Mouse (Mus musculus): ENCODE data around the gene Mgp. TPM values are rescaled to one million over a fixed set of nuclear protein-coding genes. Genes with fewer than 3 reads are reported as not detected.

Mgp gene
- polyA plus RNA-seq, 1 experiment from 2014 or later = 9.7 TPM

DNA sequence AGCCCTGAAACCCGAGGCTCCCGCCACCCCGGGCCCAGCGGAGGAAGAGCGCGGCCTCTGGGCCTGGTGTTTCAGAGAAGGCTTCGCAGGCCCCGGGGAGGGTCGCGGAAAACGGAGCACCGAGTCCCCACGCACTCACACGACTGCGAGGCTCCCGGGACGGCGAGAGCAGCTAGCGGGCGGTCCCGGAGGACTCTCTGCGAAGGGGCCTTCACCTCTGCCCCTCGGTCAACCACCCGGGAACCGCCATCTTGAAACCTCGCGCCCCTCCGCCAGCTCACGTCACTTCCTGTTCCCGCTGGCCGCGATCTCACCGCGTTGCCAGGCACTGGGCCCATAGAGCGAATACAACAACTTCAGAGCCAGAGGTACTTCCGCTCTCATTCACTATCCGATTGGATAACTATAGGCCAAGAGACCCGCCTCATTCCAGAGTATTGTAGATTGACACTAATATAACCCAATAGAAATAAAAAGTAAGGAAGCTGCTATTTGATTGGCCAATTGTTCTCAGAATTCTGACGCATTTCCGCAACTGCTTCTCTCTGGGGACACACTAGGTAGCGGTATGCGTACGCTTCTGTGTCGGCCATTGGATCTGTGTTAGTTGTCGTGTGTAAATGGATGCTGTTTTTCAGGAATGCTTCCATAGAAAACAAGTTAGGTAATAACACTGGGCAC is 47.6 kb downstream of the Mgp start, which contains the start of gene Wbp11:
Gene Wbp11 (minus strand): TSS at position 353 of the 681 bp plus-strand sequence.
- peak; percentile 100 for ATAC-seq (replicated peaks; ENCODE audit: insufficient number of reproducible peaks, low FRiP score, low TSS enrichment, low read depth)
- Histone ChIP-seq H3K4me2 (ENCODE audit: low read depth, low read length) (peak within 1 kb of the TSS; percentile 52), H3K9ac (replicated peaks; ENCODE audit: low read length) (peak within 1 kb of the TSS; percentile 98), H3K36me3 (replicated peaks; ENCODE audit: control insufficient read depth, insufficient read depth, low read depth, low read length) (no peaks in the 10 kb centered on the region), H3K4me1 (ENCODE audit: control insufficient read depth, insufficient read depth, low read length) (no peaks in the 10 kb centered on the region), H3K27ac (replicated peaks; ENCODE audit: low read depth, low read length) (peak within 1 kb of the TSS; percentile 43), H3K27me3 (ENCODE audit: control insufficient read depth, insufficient read depth, low read length) (no peaks in the 10 kb centered on the region), H3K4me3 (ENCODE audit: low read depth, low read length) (peak within 1 kb of the TSS; percentile 99), H3K9me3 (replicated peaks; ENCODE audit: control insufficient read depth, low read length) (no peaks in the 10 kb centered on the region)
- 1% methylated on average over 38 of the region's 45 CpGs for WGBS
- DNase-seq (ENCODE audit: low spot score) = peak; percentile 97

DNA sequence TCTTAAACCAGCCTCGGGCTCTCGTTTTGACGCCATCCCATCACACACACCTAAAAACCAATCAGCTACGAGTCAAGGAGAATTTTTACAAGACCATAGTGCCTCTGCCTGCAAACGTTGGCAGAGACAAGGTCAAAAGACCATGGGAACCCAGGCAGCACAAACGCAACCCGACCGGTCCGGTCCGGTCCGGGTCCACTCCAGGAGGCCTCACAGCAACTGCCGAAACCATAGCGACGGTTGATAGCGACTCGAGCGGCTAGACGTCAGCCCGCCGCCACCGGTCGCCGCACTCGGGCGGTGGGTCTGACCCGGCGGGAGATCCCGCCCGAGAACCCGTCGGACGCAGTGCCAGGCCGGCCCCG is 48.1 kb downstream of the Mgp start, which contains the start of gene BC049715:
Gene BC049715 (plus strand): TSS at position 111 of the 365 bp plus-strand sequence.
- H3K9ac ChIP-seq (replicated peaks; ENCODE audit: low read length) = peak within 1 kb of the TSS; percentile 98
- DNase-seq (ENCODE audit: low spot score) (no peak), ATAC-seq (replicated peaks; ENCODE audit: insufficient number of reproducible peaks, low FRiP score, low TSS enrichment, low read depth) (no peak)

DNA sequence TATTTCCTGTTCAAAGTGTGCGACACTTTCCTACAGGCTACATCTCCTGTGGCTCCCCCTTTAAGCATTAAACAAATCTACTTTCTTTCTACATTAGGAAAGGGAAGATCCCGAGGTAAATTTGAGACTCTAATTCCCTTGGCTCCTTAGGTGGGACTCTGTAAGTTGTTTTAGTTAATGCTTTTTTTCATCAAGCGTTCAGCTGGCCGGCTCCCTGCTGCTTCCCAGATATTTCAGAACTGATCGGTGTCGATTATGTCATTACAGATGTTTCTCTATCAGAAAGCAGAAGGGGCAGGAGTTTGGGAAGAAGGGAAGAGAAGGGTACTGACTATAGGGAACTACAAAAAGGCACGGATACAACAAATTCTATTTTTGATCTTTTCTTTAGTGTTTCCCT is 48.5 kb downstream of the Mgp start:
- ATAC-seq (replicated peaks; ENCODE audit: insufficient number of reproducible peaks, low FRiP score, low TSS enrichment, low read depth) (no peak), DNase-seq (ENCODE audit: low spot score) (no peak)
- H3K4me2 ChIP-seq (ENCODE audit: low read depth, low read length) = peak overlapping the region; percentile 50
- H3K36me3 ChIP-seq (replicated peaks; ENCODE audit: control insufficient read depth, insufficient read depth, low read depth, low read length) = no peaks in the 10 kb centered on the region; the same call in 1 of the 2 replicates
- no peaks in the 10 kb centered on the region for H3K27me3 ChIP-seq (ENCODE audit: control insufficient read depth, insufficient read depth, low read length)
- peak overlapping the region; percentile 98 for H3K9ac ChIP-seq (replicated peaks; ENCODE audit: low read length)
- H3K9me3 ChIP-seq (replicated peaks; ENCODE audit: control insufficient read depth, low read length) = no peaks in the 10 kb centered on the region
- WGBS = 14% methylated on average over 7 of the region's 7 CpGs
- H3K4me3 ChIP-seq (ENCODE audit: low read depth, low read length) = peak overlapping the region; percentile 99
- no peak overlapping the region for H3K27ac ChIP-seq (replicated peaks; ENCODE audit: low read depth, low read length)
- H3K4me1 ChIP-seq (ENCODE audit: control insufficient read depth, insufficient read depth, low read length) = no peaks in the 10 kb centered on the region

More for the DNA sequence above, 48.1 kb downstream of the Mgp start, which contains the start of gene BC049715:
- peak within 1 kb of the TSS; percentile 52 for H3K4me2 ChIP-seq (ENCODE audit: low read depth, low read length)
- peak within 1 kb of the TSS; percentile 43 for H3K27ac ChIP-seq (replicated peaks; ENCODE audit: low read depth, low read length)
- no peaks in the 10 kb centered on the region; the same call in 1 of the 2 replicates for H3K36me3 ChIP-seq (replicated peaks; ENCODE audit: control insufficient read depth, insufficient read depth, low read depth, low read length)
- no peaks in the 10 kb centered on the region for H3K27me3 ChIP-seq (ENCODE audit: control insufficient read depth, insufficient read depth, low read length)
- peak within 1 kb of the TSS; percentile 99 for H3K4me3 ChIP-seq (ENCODE audit: low read depth, low read length)
- no peaks in the 10 kb centered on the region for H3K9me3 ChIP-seq (replicated peaks; ENCODE audit: control insufficient read depth, low read length)
- no peaks in the 10 kb centered on the region for H3K4me1 ChIP-seq (ENCODE audit: control insufficient read depth, insufficient read depth, low read length)
- under 1% methylated on average over 34 of the region's 34 CpGs for WGBS

DNA sequence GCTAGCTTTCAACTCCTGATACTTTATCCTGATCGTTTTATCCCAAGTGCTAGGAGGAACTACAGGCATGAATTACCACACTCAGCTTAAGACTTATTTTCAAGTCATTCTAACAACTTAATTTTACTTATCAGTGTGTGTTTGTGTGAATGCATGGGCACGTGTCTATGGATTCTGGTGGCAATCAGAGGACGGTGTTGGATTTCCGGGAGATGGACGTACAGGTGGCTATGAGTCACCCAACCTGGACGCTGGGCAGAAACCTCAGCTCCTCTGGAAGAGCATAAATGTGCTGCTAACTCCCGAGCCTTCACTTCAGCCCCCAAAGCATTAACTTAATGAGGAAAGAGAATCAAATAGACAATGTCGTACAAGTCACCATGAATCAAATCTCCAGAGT is 50.6 kb downstream of the Mgp start:
- H3K9ac ChIP-seq (replicated peaks; ENCODE audit: low read length) = no peak overlapping the region
- WGBS = 87% methylated on average over 8 of the region's 8 CpGs
- no peak overlapping the region for H3K4me3 ChIP-seq (ENCODE audit: low read depth, low read length)
- H3K9me3 ChIP-seq (replicated peaks; ENCODE audit: control insufficient read depth, low read length) = no peaks in the 10 kb centered on the region
- H3K27me3 ChIP-seq (ENCODE audit: control insufficient read depth, insufficient read depth, low read length) = no peaks in the 10 kb centered on the region
- H3K4me1 ChIP-seq (ENCODE audit: control insufficient read depth, insufficient read depth, low read length) = no peaks in the 10 kb centered on the region
- H3K36me3 ChIP-seq (replicated peaks; ENCODE audit: control insufficient read depth, insufficient read depth, low read depth, low read length) = peaks cover 12% of the 10 kb centered on the region
- H3K27ac ChIP-seq (replicated peaks; ENCODE audit: low read depth, low read length) = no peak overlapping the region
- DNase-seq (ENCODE audit: low spot score) = no peak
- no peak overlapping the region for H3K4me2 ChIP-seq (ENCODE audit: low read depth, low read length)
- ATAC-seq (replicated peaks; ENCODE audit: insufficient number of reproducible peaks, low FRiP score, low TSS enrichment, low read depth) = no peak

Other genes with a start within 250 kb of the Mgp start
- 1.9 and 2.5 TPM in 2 replicates for gene Plbd1, start 213.9 kb downstream of the Mgp start, polyA plus RNA-seq (2014; fragmentation: Nextera tagmentation; extraction: Ambion mirVana)
- 0.14 and 0.29 TPM in 2 replicates for gene Gucy2c, start 94.1 kb downstream of the Mgp start, polyA plus RNA-seq (2014; fragmentation: Nextera tagmentation; extraction: Ambion mirVana)
- 0.46 and 0.56 TPM in 2 replicates for gene Hist4h4, start 71.4 kb downstream of the Mgp start, polyA plus RNA-seq (2014; fragmentation: Nextera tagmentation; extraction: Ambion mirVana)
- gene H2afj, start 67.6 kb downstream of the Mgp start, polyA plus RNA-seq (2014; fragmentation: Nextera tagmentation; extraction: Ambion mirVana) = 87.8 and 89.1 TPM in 2 replicates
- 0.96 and 1.1 TPM in 2 replicates for gene BC049715, start 48.2 kb downstream of the Mgp start, polyA plus RNA-seq (2014; fragmentation: Nextera tagmentation; extraction: Ambion mirVana)
- gene Wbp11, start 47.6 kb downstream of the Mgp start, polyA plus RNA-seq (2014; fragmentation: Nextera tagmentation; extraction: Ambion mirVana) = 140 and 146 TPM in 2 replicates
- 0.74 and 1.2 TPM in 2 replicates for gene Smco3, start 40.4 kb downstream of the Mgp start, polyA plus RNA-seq (2014; fragmentation: Nextera tagmentation; extraction: Ambion mirVana)
- 1.2 and 1.3 TPM in 2 replicates for gene Art4, start 18.1 kb downstream of the Mgp start, polyA plus RNA-seq (2014; fragmentation: Nextera tagmentation; extraction: Ambion mirVana)
- gene Erp27, start 46.4 kb upstream of the Mgp start, polyA plus RNA-seq (2014; fragmentation: Nextera tagmentation; extraction: Ambion mirVana) = not detected in 2 replicates
- not detected in 2 replicates for gene Pde6h, start 48.0 kb upstream of the Mgp start, polyA plus RNA-seq (2014; fragmentation: Nextera tagmentation; extraction: Ambion mirVana)
- 56.2 and 58.1 TPM in 2 replicates for gene Arhgdib, start 66.1 kb upstream of the Mgp start, polyA plus RNA-seq (2014; fragmentation: Nextera tagmentation; extraction: Ambion mirVana)

All from embryonic facial prominence, embryonic 11.5 days (tissue).